Mouse (Mus musculus) embryonic fibroblast, embryonic 13.5 days (primary cell): ENCODE measurements around the gene 2610001J05Rik.

ENCODE experiments used
- CTCF ChIP-seq: IDR thresholded peaks from 2 replicates; pipeline ENCODE4 v1.5.1; 2011; ENCODE audit warnings: mild to moderate bottlenecking, control low read depth, low read length, moderate library complexity, borderline replicate concordance; ENCODE audit not compliant: insufficient read depth
- POLR2A ChIP-seq: IDR thresholded peaks from 2 replicates; pipeline ENCODE4 v1.6.1; 2011; ENCODE audit warnings: low read depth, mild to moderate bottlenecking, control low read depth, low read length, moderate library complexity

GRCm38 (mm10) chr6:13871625-13871958 lies 274 bp upstream of the 2610001J05Rik start:
- TF ChIP-seq CTCF (no peak), POLR2A (no peak)
